Mouse (Mus musculus) urinary bladder, adult 18-20 months (tissue): ENCODE results near the gene Plekha7.
"Not testable (repeated sequence)": the region's sequence is repeated elsewhere in the genome, so short reads cannot be mapped to it uniquely, and the experiment has no call there.

Experiments
- DNase-seq, 2 experiments: peaks; one replicate each; pipeline ENCODE4 v3.0.0; 2022; ENCODE audit warnings: low spot score in 2 of 2, mixed read lengths in 2 of 2

Gene Plekha7

GRCm38 (mm10) chr7:116131390-116131789, 176.8 kb downstream of the Plekha7 start:
- no peak for DNase-seq

GRCm38 (mm10) chr7:116129374-116129773, 178.8 kb downstream of the Plekha7 start:
- DNase-seq, result no peak

GRCm38 (mm10) chr7:116128286-116128685, 179.9 kb downstream of the Plekha7 start:
- DNase-seq, result no peak

GRCm38 (mm10) chr7:116127052-116127451, 181.1 kb downstream of the Plekha7 start:
- no peak for DNase-seq

GRCm38 (mm10) chr7:116125671-116126070, 182.5 kb downstream of the Plekha7 start:
- DNase-seq, result no peak

GRCm38 (mm10) chr7:116124057-116124456, 184.1 kb downstream of the Plekha7 start:
- no peak for DNase-seq

GRCm38 (mm10) chr7:116123597-116123985, 184.6 kb downstream of the Plekha7 start:
- no peak for DNase-seq

GRCm38 (mm10) chr7:116122981-116123596, 185.1 kb downstream of the Plekha7 start:
- no peak for DNase-seq

- DNase-seq, result no peak
Measured at GRCm38 (mm10) chr7:116121202-116121601, 187.0 kb downstream of the Plekha7 start.

- no peak for DNase-seq
Measured at GRCm38 (mm10) chr7:116120737-116121136, 187.4 kb downstream of the Plekha7 start.

- DNase-seq, result no peak
Measured at GRCm38 (mm10) chr7:116119306-116119857, 188.8 kb downstream of the Plekha7 start.

GRCm38 (mm10) chr7:116115991-116116390, 192.2 kb downstream of the Plekha7 start:
- no peak for DNase-seq

- DNase-seq, result no peak
Measured at GRCm38 (mm10) chr7:116115216-116115930, 192.8 kb downstream of the Plekha7 start.

GRCm38 (mm10) chr7:116111546-116111945, 196.6 kb downstream of the Plekha7 start:
- DNase-seq, result no peak

- DNase-seq, result no peak
Measured at GRCm38 (mm10) chr7:116110661-116111060, 197.5 kb downstream of the Plekha7 start.

GRCm38 (mm10) chr7:116103091-116103490, 205.1 kb downstream of the Plekha7 start:
- no peak for DNase-seq

- DNase-seq, result peak in 1 of 2 experiments; percentile 13
Measured at GRCm38 (mm10) chr7:116099952-116100528, 208.1 kb downstream of the Plekha7 start.

- DNase-seq, result no peak
Measured at GRCm38 (mm10) chr7:116093466-116093850, 214.7 kb downstream of the Plekha7 start.

- DNase-seq, result peak; percentile 84 to 93
Measured at GRCm38 (mm10) chr7:116092710-116093465, 215.3 kb downstream of the Plekha7 start.

- DNase-seq, result not testable (repeated sequence)
Measured at GRCm38 (mm10) chr7:116084366-116084765, 223.8 kb downstream of the Plekha7 start, which contains the start of gene Gm4353. Gm4353 (minus strand) TSS chr7:116084635.
